Mouse (Mus musculus) left cerebral cortex, postnatal 36 days (tissue): ENCODE data around the gene Btbd9. TPM values are rescaled to one million over a fixed set of nuclear protein-coding genes. Genes with fewer than 3 reads are reported as not detected.
A peak's percentile ranks its signal among the peaks of the same experiment; 100 is the strongest.
"Not testable (repeated sequence)": the region's sequence is repeated elsewhere in the genome, so short reads cannot be mapped to it uniquely, and the experiment has no call there.

Source experiments
- DNase-seq, 2 experiments: peaks; one replicate each; pipeline ENCODE4 v3.0.0; 2021 to 2022; ENCODE audit warnings: low spot score in 2 of 2, mixed read lengths in 1 of 2
- intact Hi-C: fragments of 180-260 bp; cut with DNase I; formaldehyde crosslinking; loops from one replicate; pipeline ENCODE4 v1.15.1; 2025
- total RNA-seq, 2 experiments: library from RNA; stranded (reverse); gene quantifications; 2 replicates each; pipeline ENCODE4 v1.2.3; 2021

Gene Btbd9
- 100 to 1,000 TPM in 1 of 2 experiments, 10 to 100 TPM in 1; 80.5 to 105 TPM for total RNA-seq

- intact Hi-C loops = loop anchor here (5.0 kb wide), 1 partner anchor 104 kb away; no protein-coding TSS in a partner anchor
- peak; percentile 99 for DNase-seq
Observed at GRCm38 (mm10) chr17:30575941-30576773, at the start of gene Btbd9. Gene Btbd9 (minus strand): TSS chr17:30576488.

GRCm38 (mm10) chr17:30624132-30624531 lies 47.8 kb upstream of the Btbd9 start, which contains the start of gene Dnah8:
Gene Dnah8 (plus strand): TSS chr17:30624354.
- DNase-seq, intact Hi-C loops: not testable (repeated sequence)

- DNase-seq = no peak
- intact Hi-C loops = no loop called here
Observed at GRCm38 (mm10) chr17:30623200-30623599, 46.9 kb upstream of the Btbd9 start.

GRCm38 (mm10) chr17:30621450-30621849 lies 45.2 kb upstream of the Btbd9 start:
- no peak for DNase-seq
- intact Hi-C loops = no loop called here

- intact Hi-C loops = no loop called here
- no peak for DNase-seq
Observed at GRCm38 (mm10) chr17:30620548-30620947, 44.3 kb upstream of the Btbd9 start.

- intact Hi-C loops = no loop called here
- no peak for DNase-seq
Observed at GRCm38 (mm10) chr17:30619153-30619552, 42.9 kb upstream of the Btbd9 start.

- intact Hi-C loops = no loop called here
- no peak for DNase-seq
Observed at GRCm38 (mm10) chr17:30618136-30618891, 42.0 kb upstream of the Btbd9 start.

- intact Hi-C loops = no loop called here
- no peak for DNase-seq
Observed at GRCm38 (mm10) chr17:30616203-30616602, 39.9 kb upstream of the Btbd9 start.

- DNase-seq = no peak
- intact Hi-C loops = no loop called here
Observed at GRCm38 (mm10) chr17:30613350-30613749, 37.1 kb upstream of the Btbd9 start.

GRCm38 (mm10) chr17:30612075-30612859 lies 36.0 kb upstream of the Btbd9 start:
- DNase-seq = peak; percentile 100
- intact Hi-C loops = no loop called here

GRCm38 (mm10) chr17:30611221-30612074 lies 35.2 kb upstream of the Btbd9 start:
- DNase-seq = no peak
- intact Hi-C loops = no loop called here

GRCm38 (mm10) chr17:30610739-30611138 lies 34.5 kb upstream of the Btbd9 start:
- intact Hi-C loops = no loop called here
- no peak for DNase-seq

- intact Hi-C loops = no loop called here
Observed at GRCm38 (mm10) chr17:30609980-30610307, 33.7 kb upstream of the Btbd9 start.

GRCm38 (mm10) chr17:30609305-30609979 lies 33.2 kb upstream of the Btbd9 start:
- intact Hi-C loops = no loop called here
- DNase-seq = peak; percentile 38 to 47

More at GRCm38 (mm10) chr17:30609980-30610307, 33.7 kb upstream of the Btbd9 start:
- DNase-seq = no peak

- no peak for DNase-seq
- intact Hi-C loops = no loop called here
Observed at GRCm38 (mm10) chr17:30607909-30608495, 31.7 kb upstream of the Btbd9 start.

- DNase-seq = no peak
- intact Hi-C loops = no loop called here
Observed at GRCm38 (mm10) chr17:30607330-30607729, 31.0 kb upstream of the Btbd9 start.

- no peak for DNase-seq
- intact Hi-C loops = no loop called here
Observed at GRCm38 (mm10) chr17:30606634-30607081, 30.4 kb upstream of the Btbd9 start.

- intact Hi-C loops = no loop called here
- no peak for DNase-seq
Observed at GRCm38 (mm10) chr17:30606206-30606605, 29.9 kb upstream of the Btbd9 start.
